Mouse (Mus musculus) bone marrow macrophage, adult 2 months (primary cell): ENCODE measurements around the gene Kri1.
A peak's percentile ranks its signal among the peaks of the same experiment; 100 is the strongest.

Source experiments
- CTCF ChIP-seq: IDR thresholded peaks from 2 replicates; pipeline ENCODE4 v1.5.1; 2012; ENCODE audit warnings: low read depth, mild to moderate bottlenecking, low read length, moderate library complexity
- POLR2A ChIP-seq: IDR thresholded peaks from 2 replicates; pipeline ENCODE4 v1.6.1; 2012; ENCODE audit warnings: mild to moderate bottlenecking, low read depth, low read length, borderline replicate concordance

DNA sequence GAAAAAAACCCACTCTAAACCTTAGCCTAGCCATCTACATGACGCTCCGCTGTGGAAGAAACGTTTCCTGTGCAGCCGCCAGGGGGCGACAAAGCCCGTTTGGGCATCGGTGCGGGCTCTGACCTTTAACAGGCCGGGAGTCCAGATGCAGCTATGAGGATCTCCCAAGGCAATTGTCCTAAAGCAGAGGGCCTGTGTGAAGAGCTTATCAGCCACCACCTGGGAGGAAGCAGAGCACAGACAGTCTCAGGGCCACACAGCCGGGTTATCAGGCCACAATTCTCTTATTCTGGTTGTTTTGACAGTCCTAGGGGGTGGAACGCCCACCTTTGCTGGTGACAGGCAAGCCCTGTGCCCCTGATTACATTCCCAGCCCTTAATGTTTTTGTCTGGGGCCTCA lies 25.6 kb upstream of the Kri1 start:
- TF ChIP-seq CTCF (peak; percentile 77), POLR2A (no peak)
